Mouse (Mus musculus): Measurements from ENCODE around the gene Zic3.

The Zic3 gene

GRCm38 (mm10) chrX:58041865-58042264, 19.4 kb downstream of the Zic3 start:
- DNase-seq (ENCODE audit: low read depth, low spot score) = no peak

GRCm38 (mm10) chrX:58042512-58042911, 20.0 kb downstream of the Zic3 start:
- DNase-seq (ENCODE audit: low read depth, low spot score) = no peak

Measured in WW6 (cell line).